Mouse (Mus musculus) lung, adult 2 months (tissue): ENCODE measurements around the gene Smap1.

Experiments
- CTCF ChIP-seq: fragments of 200-500 bp; IDR thresholded peaks from 2 replicates; pipeline ENCODE4 v1.5.1; 2011; ENCODE audit warnings: mild to moderate bottlenecking, low read length, control low read depth; ENCODE audit not compliant: insufficient read depth
- POLR2A ChIP-seq: fragments of 200-500 bp; IDR thresholded peaks from 2 replicates; pipeline ENCODE4 v1.6.1; 2011; ENCODE audit warnings: low read depth, mild to moderate bottlenecking, control low read depth, low read length, borderline replicate concordance; ENCODE audit errors: extremely low read depth

- no peak for TF ChIP-seq CTCF
- no peak for TF ChIP-seq POLR2A
Observed at GRCm38 (mm10) chr1:23948290-23948689, 26.2 kb upstream of the Smap1 start.
